Mouse (Mus musculus) ES-E14 (cell line): ENCODE data around the gene Tedc1. TPM values are rescaled to one million over a fixed set of nuclear protein-coding genes. Genes with fewer than 3 reads are reported as not detected.
A peak's percentile ranks its signal among the peaks of the same experiment; 100 is the strongest.

Experiments used
- DNase-seq: peaks from one replicate; pipeline ENCODE4 v3.0.0-alpha.2; 2013; ENCODE audit warnings: low read depth, low spot score
- H3K27ac ChIP-seq: 2 replicates; pipeline ENCODE4 v1.5.1; 2012; ENCODE audit warnings: low read depth, mild to moderate bottlenecking, low read length, moderate library complexity, mixed read lengths; ENCODE audit not compliant: poor library complexity, insufficient read depth, severe bottlenecking
- H3K36me3 ChIP-seq: 2 replicates; pipeline ENCODE4 v1.6.1; 2012; ENCODE audit warnings: mild to moderate bottlenecking, low read length, moderate library complexity, mixed read lengths; ENCODE audit not compliant: control insufficient read depth, poor library complexity, insufficient read depth, severe bottlenecking
- H3K4me1 ChIP-seq, 2 experiments: fragments of 150-350 bp in 1 of 2; sonication (generic) in 1 of 2; 2 replicates each; pipeline ENCODE4 v1.6.1; 2012; ENCODE audit warnings: low read length in 2 of 2, mild to moderate bottlenecking in 1 of 2, mixed read lengths in 1 of 2; ENCODE audit not compliant: control insufficient read depth in 2 of 2, insufficient read depth in 2 of 2, poor library complexity in 1 of 2
- H3K4me3 ChIP-seq, 2 experiments: fragments of 150-350 bp in 1 of 2; sonication (generic) in 1 of 2; 2 replicates each; pipeline ENCODE4 v1.5.1; 2012; ENCODE audit warnings: low read length in 2 of 2, low read depth in 1 of 2, mild to moderate bottlenecking in 1 of 2, mixed read lengths in 1 of 2; ENCODE audit not compliant: insufficient read depth in 1 of 2, poor library complexity in 1 of 2, severe bottlenecking in 1 of 2
- H3K9ac ChIP-seq: 2 replicates; pipeline ENCODE4 v1.6.1; 2012; ENCODE audit warnings: low read depth, mild to moderate bottlenecking, low read length, mixed read lengths; ENCODE audit not compliant: poor library complexity, insufficient read depth, severe bottlenecking
- H3K9me3 ChIP-seq: fragments of 150-350 bp; sonication (generic); 2 replicates; pipeline ENCODE4 v1.6.1; 2012; ENCODE audit warnings: low read depth, mild to moderate bottlenecking, low read length; ENCODE audit not compliant: control insufficient read depth, insufficient read depth
- CHD2 ChIP-seq: IDR thresholded peaks from 2 replicates; pipeline ENCODE4 v1.6.1; 2014; ENCODE audit warnings: mild to moderate bottlenecking, low read depth, low read length, inconsistent platforms
- HCFC1 ChIP-seq: IDR thresholded peaks from 2 replicates; pipeline ENCODE4 v1.6.1; 2012; ENCODE audit warnings: low read length, inconsistent platforms, borderline replicate concordance; ENCODE audit not compliant: insufficient read depth
- MAFK ChIP-seq: IDR thresholded peaks from 2 replicates; pipeline ENCODE4 v1.6.1; 2014; ENCODE audit warnings: mild to moderate bottlenecking, low read depth, low read length, inconsistent platforms; ENCODE audit not compliant: insufficient read depth
- ZC3H11A ChIP-seq: IDR thresholded peaks from 2 replicates; pipeline ENCODE4 v1.6.1; 2012; ENCODE audit warnings: low read depth, mild to moderate bottlenecking, inconsistent platforms, low read length, borderline replicate concordance
- ZNF384 ChIP-seq: IDR thresholded peaks from 2 replicates; pipeline ENCODE4 v1.6.1; 2012; ENCODE audit warnings: low read depth, low read length, inconsistent platforms
- in situ Hi-C, 2 experiments: fragments of 600-800 bp; cut with MboI; formaldehyde crosslinking; loops; one replicate each; pipeline ENCODE4 v1.15.1; 2025; ENCODE audit warnings: low sequenced_read_pairs in 2 of 2, inconsistent platforms in 1 of 2; ENCODE audit not compliant: unreplicated experiment in 2 of 2
- total RNA-seq: library from RNA; depleted of rRNA; stranded (reverse); fragments of 300-350 nt; gene quantifications from 2 replicates; pipeline ENCODE4 v1.2.3, GENCODE M21; 2012

Tedc1 gene
- total RNA-seq, 1 experiment = 30.3 TPM

- Histone ChIP-seq H3K4me3 (no peak overlapping the region), H3K9me3 (no peaks in the 10 kb centered on the region), H3K27ac (no peak overlapping the region), H3K9ac (no peak overlapping the region), H3K4me1 (peaks cover 4 to 39% of the 10 kb centered on the region in 2 experiments), H3K36me3 (peaks cover 10% of the 10 kb centered on the region; the same call in 1 of the 2 replicates)
- no peak for TF ChIP-seq ZNF384
- TF ChIP-seq ZC3H11A = no peak
- no peak for TF ChIP-seq MAFK
- TF ChIP-seq HCFC1 = no peak
- no peak for TF ChIP-seq CHD2
- no peak for DNase-seq
- in situ Hi-C loops = no loop called here
Observed at GRCm38 (mm10) chr12:113152991-113153525, 3.2 kb upstream of the Tedc1 start.

GRCm38 (mm10) chr12:113153971-113154370, 2.2 kb upstream of the Tedc1 start:
- H3K4me3 ChIP-seq = no peak overlapping the region
- DNase-seq = no peak
- in situ Hi-C loops = no loop called here
- H3K9me3 ChIP-seq = no peaks in the 10 kb centered on the region
- no peak overlapping the region for H3K9ac ChIP-seq
- peaks cover 2 to 32% of the 10 kb centered on the region in 2 experiments for H3K4me1 ChIP-seq
- TF ChIP-seq CHD2 (no peak), HCFC1 (no peak), MAFK (no peak), ZC3H11A (no peak), ZNF384 (no peak)
- H3K36me3 ChIP-seq = peaks cover 12% of the 10 kb centered on the region; the same call in 1 of the 2 replicates
- H3K27ac ChIP-seq = no peak overlapping the region

- TF ChIP-seq MAFK = no peak
- TF ChIP-seq HCFC1 = no peak
- no peak for TF ChIP-seq CHD2
- no peak for TF ChIP-seq ZNF384
- TF ChIP-seq ZC3H11A = no peak
- in situ Hi-C loops = no loop called here
- Histone ChIP-seq H3K9me3 (no peaks in the 10 kb centered on the region), H3K4me3 (peak overlapping the region; percentile 40 to 58; a peak in 2 of 4 replicates), H3K27ac (no peak overlapping the region; the same call in 1 of the 2 replicates), H3K9ac (peak overlapping the region; percentile 23; the same call in 1 of the 2 replicates), H3K4me1 (peaks cover 0 to 29% of the 10 kb centered on the region in 2 experiments; a peak in 3 of 4 replicates), H3K36me3 (peaks cover 12% of the 10 kb centered on the region; the same call in 1 of the 2 replicates)
- no peak for DNase-seq
Observed at GRCm38 (mm10) chr12:113154747-113155075, 1.5 kb upstream of the Tedc1 start.

GRCm38 (mm10) chr12:113155076-113155771, 997 bp upstream of the Tedc1 start:
- Histone ChIP-seq H3K9ac (peak overlapping the region; percentile 60), H3K9me3 (no peaks in the 10 kb centered on the region), H3K27ac (peak overlapping the region; percentile 74), H3K4me1 (peaks cover 0 to 26% of the 10 kb centered on the region in 2 experiments; a peak in 3 of 4 replicates), H3K36me3 (peaks cover 12% of the 10 kb centered on the region; the same call in 1 of the 2 replicates), H3K4me3 (peak overlapping the region; percentile 40 to 58)
- in situ Hi-C loops = no loop called here
- TF ChIP-seq ZNF384 = no peak
- no peak for TF ChIP-seq CHD2
- no peak for DNase-seq
